8 mouse cellular contexts compared by ENCODE assay signal in genomic region chr12:82397751-82398150, GRCm38 (mm10).
DNase-seq lines count a peak whose midpoint lies in the region.
"Had no signal": no experiment of that assay in that cellular context is flagged by ENCODE, and none has a peak within 500 bp of the region (broad histone marks: within the 10 kb centered on the region; RNA-seq: fewer than 3 reads in every experiment).

No protein-coding gene starts in this region.

- intact Hi-C loops in left cerebral cortex, postnatal 4 days (cut with DNase I): no loop called here
- intact Hi-C loops in left cerebral cortex, postnatal 14 days (cut with DNase I): no loop called here

- DNase-seq in left cerebral cortex, postnatal 4 days: peak; percentile 46
- no peak for DNase-seq in left cerebral cortex, postnatal 14 days (ENCODE audit: low spot score in 2 of 2)
- peak; percentile 29 for DNase-seq in adipocyte (ENCODE audit: low spot score)
- DNase-seq in cerebellum, postnatal 10 days: peak; percentile 34 to 60
- DNase-seq in kidney, postnatal 25 days: peak; percentile 70 to 89
- no peak for DNase-seq in adrenal gland, postnatal 4 days (ENCODE audit: low spot score in 2 of 2)
- no peak for DNase-seq in B cell, adult 2 months
- DNase-seq: heart, postnatal 4 days had no signal

Comparison
In these comparisons a context has a peak if more than half of its experiments do, and no peak if none do; other contexts are left out.
1. DNase-seq: peak in left cerebral cortex, postnatal 4 days (single experiment), adipocyte (single experiment), cerebellum, postnatal 10 days (2 of 2) and kidney, postnatal 25 days (2 of 2); none in left cerebral cortex, postnatal 14 days (0 of 2), adrenal gland, postnatal 4 days (0 of 2) and B cell, adult 2 months (0 of 2).